Mouse (Mus musculus) MEL (cell line): ENCODE data around the gene Zswim5. TPM values are rescaled to one million over a fixed set of nuclear protein-coding genes. Genes with fewer than 3 reads are reported as not detected.

Experiments used
- DNase-seq: peaks from one replicate; pipeline ENCODE4 v3.0.0; 2011; ENCODE audit warnings: low read depth, low spot score
- H3K27ac ChIP-seq: 2 replicates; pipeline ENCODE4 v1.5.1; 2012; ENCODE audit warnings: low read depth, mild to moderate bottlenecking, control low read depth, low read length, moderate library complexity; ENCODE audit not compliant: control insufficient read depth
- H3K27me3 ChIP-seq, 2 experiments: fragments of 150-350 bp in 1 of 2; sonication (generic) in 1 of 2; 2 replicates each; pipeline ENCODE4 v1.6.1; 2012; ENCODE audit warnings: low read length in 2 of 2, mild to moderate bottlenecking in 2 of 2, improper control_type of control experiment in 1 of 2, moderate library complexity in 1 of 2; ENCODE audit not compliant: insufficient read depth in 2 of 2, control insufficient read depth in 1 of 2
- H3K36me3 ChIP-seq, 2 experiments: 2 replicates each; pipeline ENCODE4 v1.6.1; 2012 to 2014; ENCODE audit warnings: low read length in 2 of 2, improper control_type of control experiment in 1 of 2, inconsistent platforms in 1 of 2, mild to moderate bottlenecking in 1 of 2; ENCODE audit not compliant: insufficient read depth in 2 of 2, control insufficient read depth in 1 of 2
- H3K4me1 ChIP-seq, 2 experiments: fragments of 150-350 bp in 1 of 2; sonication (generic) in 1 of 2; 2 replicates each; pipeline ENCODE4 v1.6.1; 2012; ENCODE audit warnings: low read length in 2 of 2, improper control_type of control experiment in 1 of 2, mild to moderate bottlenecking in 1 of 2; ENCODE audit not compliant: insufficient read depth in 2 of 2, control insufficient read depth in 1 of 2
- H3K4me3 ChIP-seq, 2 experiments: fragments of 150-350 bp in 1 of 2; sonication (generic) in 1 of 2; 2 replicates each; pipeline ENCODE4 v1.5.1; 2012; ENCODE audit warnings: low read depth in 2 of 2, low read length in 2 of 2, mild to moderate bottlenecking in 2 of 2, moderate library complexity in 2 of 2, control low read depth in 1 of 2, improper control_type of control experiment in 1 of 2; ENCODE audit not compliant: control insufficient read depth in 1 of 2, insufficient read depth in 1 of 2
- H3K79me2 ChIP-seq: 2 replicates; pipeline ENCODE4 v1.6.1; 2012; ENCODE audit warnings: mild to moderate bottlenecking, low read length, moderate library complexity; ENCODE audit not compliant: control insufficient read depth, poor library complexity, insufficient read depth
- H3K9ac ChIP-seq: 2 replicates; pipeline ENCODE4 v1.6.1; 2012; ENCODE audit warnings: low read depth, mild to moderate bottlenecking, control low read depth, low read length, moderate library complexity; ENCODE audit not compliant: control insufficient read depth, poor library complexity, severe bottlenecking
- H3K9me3 ChIP-seq: fragments of 150-350 bp; sonication (generic); replicated peaks from 2 replicates; pipeline ENCODE4 v1.6.1; 2012; ENCODE audit warnings: mild to moderate bottlenecking, low read length, improper control_type of control experiment, moderate library complexity; ENCODE audit not compliant: insufficient read depth
- CHD1 ChIP-seq: IDR thresholded peaks from 2 replicates; pipeline ENCODE4 v1.6.1; 2012; ENCODE audit warnings: low read depth, mild to moderate bottlenecking, inconsistent platforms, low read length, improper control_type of control experiment
- CTCF ChIP-seq, 3 experiments: IDR thresholded peaks in 2 of 3; conservative IDR thresholded peaks in 1 of 3; 2 replicates each; pipeline ENCODE4 v1.5.1; 2011 to 2012; ENCODE audit warnings: low read length in 3 of 3, low read depth in 2 of 3, mild to moderate bottlenecking in 2 of 3, improper control_type of control experiment in 1 of 3, inconsistent platforms in 1 of 3, mixed read lengths in 1 of 3, moderate library complexity in 1 of 3; ENCODE audit not compliant: control insufficient read depth in 1 of 3, insufficient read depth in 1 of 3, poor library complexity in 1 of 3, severe bottlenecking in 1 of 3
- ETS1 ChIP-seq: IDR thresholded peaks from 2 replicates; pipeline ENCODE4 v1.6.1; 2012; ENCODE audit warnings: low read depth, mild to moderate bottlenecking, inconsistent platforms, low read length, improper control_type of control experiment, moderate library complexity
- GATA1 ChIP-seq: IDR thresholded peaks from 2 replicates; pipeline ENCODE4 v1.6.1; 2011; ENCODE audit warnings: low read depth, low read length, improper control_type of control experiment
- HCFC1 ChIP-seq: IDR thresholded peaks from 2 replicates; pipeline ENCODE4 v1.6.1; 2012; ENCODE audit warnings: low read depth, mild to moderate bottlenecking, inconsistent platforms, low read length, improper control_type of control experiment, moderate library complexity
- KAT2A ChIP-seq: conservative IDR thresholded peaks from 2 replicates; pipeline ENCODE4 v1.6.1; 2012; ENCODE audit warnings: low read depth, low read length, improper control_type of control experiment, inconsistent platforms
- MAZ ChIP-seq: IDR thresholded peaks from 2 replicates; pipeline ENCODE4 v1.6.1; 2012; ENCODE audit warnings: low read depth, mild to moderate bottlenecking, inconsistent platforms, low read length, improper control_type of control experiment
- NELFE ChIP-seq: IDR thresholded peaks from 2 replicates; pipeline ENCODE4 v1.6.1; 2011; ENCODE audit warnings: low read depth, low read length, improper control_type of control experiment
- NRF1 ChIP-seq: IDR thresholded peaks from 2 replicates; pipeline ENCODE4 v1.6.1; 2014; ENCODE audit warnings: low read depth, mild to moderate bottlenecking, inconsistent platforms, low read length, improper control_type of control experiment, moderate library complexity; ENCODE audit not compliant: poor library complexity, insufficient read depth, severe bottlenecking
- POLR2AphosphoS5 ChIP-seq: IDR thresholded peaks from 2 replicates; pipeline ENCODE4 v1.6.1; 2012; ENCODE audit warnings: low read depth, borderline replicate concordance, mild to moderate bottlenecking, inconsistent platforms, low read length, moderate library complexity, mixed read lengths
- RCOR1 ChIP-seq: IDR thresholded peaks from 2 replicates; pipeline ENCODE4 v1.6.1; 2012; ENCODE audit warnings: low read depth, mild to moderate bottlenecking, inconsistent platforms, low read length, improper control_type of control experiment
- SIN3A ChIP-seq: IDR thresholded peaks from 2 replicates; pipeline ENCODE4 v1.6.1; 2012; ENCODE audit warnings: low read length, improper control_type of control experiment, inconsistent platforms
- SMC3 ChIP-seq: IDR thresholded peaks from 2 replicates; pipeline ENCODE4 v1.6.1; 2011; ENCODE audit warnings: low read depth, low read length, improper control_type of control experiment
- TAL1 ChIP-seq: IDR thresholded peaks from 2 replicates; pipeline ENCODE4 v1.6.1; 2012; ENCODE audit warnings: mild to moderate bottlenecking, inconsistent platforms, low read length, moderate library complexity, mixed read lengths
- TBP ChIP-seq: IDR thresholded peaks from 2 replicates; pipeline ENCODE4 v1.8.0; 2011; ENCODE audit warnings: low read depth, low read length, improper control_type of control experiment
- USF1 ChIP-seq: IDR thresholded peaks from 2 replicates; pipeline ENCODE4 v1.6.1; 2014; ENCODE audit warnings: low read depth, mild to moderate bottlenecking, inconsistent platforms, low read length, improper control_type of control experiment, moderate library complexity
- ZC3H11A ChIP-seq: IDR thresholded peaks from 2 replicates; pipeline ENCODE4 v1.6.1; 2012; ENCODE audit warnings: low read depth, mild to moderate bottlenecking, inconsistent platforms, low read length, improper control_type of control experiment
- polyA plus RNA-seq, 2 experiments: library from polyadenylated mRNA; stranded (reverse) in 1 of 2; unstranded in 1 of 2; fragments of >175 nt in 1 of 2; fragments of >200 nt in 1 of 2; gene quantifications; 2 replicates each; pipeline versions ENCODE4 v1.2.1 to v1.2.4; 2012; ENCODE audit warnings: low replicate concordance in 2 of 2, low read depth in 1 of 2; ENCODE audit not compliant: insufficient read length in 2 of 2, insufficient read depth in 1 of 2, missing spikeins in 1 of 2
- total RNA-seq: library from RNA; depleted of rRNA; stranded (reverse); fragments of 300-350 nt; gene quantifications from 2 replicates; pipeline ENCODE4 v1.2.3, GENCODE M21; 2012

The Zswim5 gene
- total and polyA plus RNA-seq, 3 experiments, result 0.03 TPM; not detected in 2

- Histone ChIP-seq H3K9ac (no peak overlapping the region), H3K27ac (no peak overlapping the region), H3K4me1 (no peaks in the 10 kb centered on the region), H3K27me3 (peaks cover under 1 to 4% of the 10 kb centered on the region in 2 experiments; a peak in 2 of 4 replicates), H3K4me3 (no peak overlapping the region), H3K79me2 (no peaks in the 10 kb centered on the region), H3K9me3 (no peaks in the 10 kb centered on the region), H3K36me3 (peaks cover 0 to under 1% of the 10 kb centered on the region in 2 experiments; a peak in 2 of 4 replicates)
- DNase-seq, result peak; percentile 33
- TF ChIP-seq CHD1 (no peak), NELFE (no peak), TAL1 (no peak), ETS1 (no peak), SIN3A (no peak), HCFC1 (no peak), POLR2AphosphoS5 (no peak), KAT2A (no peak), USF1 (no peak), ZC3H11A (no peak), RCOR1 (no peak), NRF1 (no peak), CTCF (IDR thresholded peaks at IDR 0.05 in 2 of 3, conservative IDR thresholded peaks at IDR 0.05 in 1 of 3; ENCODE audit: control insufficient read depth in 1 of 3, insufficient read depth in 1 of 3, low read depth in 2 of 3, low read length in 3 of 3, poor library complexity in 1 of 3, severe bottlenecking in 1 of 3) (no peak), SMC3 (no peak), GATA1 (no peak), TBP (no peak)
Observed at GRCm38 (mm10) chr4:117013596-117013995, 136.4 kb downstream of the Zswim5 start.

GRCm38 (mm10) chr4:117014901-117015415 is 137.8 kb downstream of the Zswim5 start:
- peaks cover 0 to 3% of the 10 kb centered on the region in 2 experiments; a peak in 2 of 4 replicates for H3K36me3 ChIP-seq
- TF ChIP-seq NELFE (no peak), TAL1 (no peak), RCOR1 (no peak), MAZ (no peak)
- peaks cover 6% of the 10 kb centered on the region; the same call in 1 of the 2 replicates for H3K79me2 ChIP-seq

More at GRCm38 (mm10) chr4:117014901-117015415, 137.8 kb downstream of the Zswim5 start:
- no peak overlapping the region for H3K9ac ChIP-seq
- H3K27me3 ChIP-seq, result peaks cover 0 to 2% of the 10 kb centered on the region in 2 experiments; a peak in 1 of 4 replicates
- no peaks in the 10 kb centered on the region for H3K9me3 ChIP-seq
- no peak for DNase-seq
- H3K4me3 ChIP-seq, result no peak overlapping the region
- H3K27ac ChIP-seq, result no peak overlapping the region
- no peaks in the 10 kb centered on the region for H3K4me1 ChIP-seq
